Mouse (Mus musculus): ENCODE measurements around the gene Atp5h. TPM values are rescaled to one million over a fixed set of nuclear protein-coding genes. Genes with fewer than 3 reads are reported as not detected.

The Atp5h gene
- total RNA-seq, 1 experiment = 342 TPM

DNA sequence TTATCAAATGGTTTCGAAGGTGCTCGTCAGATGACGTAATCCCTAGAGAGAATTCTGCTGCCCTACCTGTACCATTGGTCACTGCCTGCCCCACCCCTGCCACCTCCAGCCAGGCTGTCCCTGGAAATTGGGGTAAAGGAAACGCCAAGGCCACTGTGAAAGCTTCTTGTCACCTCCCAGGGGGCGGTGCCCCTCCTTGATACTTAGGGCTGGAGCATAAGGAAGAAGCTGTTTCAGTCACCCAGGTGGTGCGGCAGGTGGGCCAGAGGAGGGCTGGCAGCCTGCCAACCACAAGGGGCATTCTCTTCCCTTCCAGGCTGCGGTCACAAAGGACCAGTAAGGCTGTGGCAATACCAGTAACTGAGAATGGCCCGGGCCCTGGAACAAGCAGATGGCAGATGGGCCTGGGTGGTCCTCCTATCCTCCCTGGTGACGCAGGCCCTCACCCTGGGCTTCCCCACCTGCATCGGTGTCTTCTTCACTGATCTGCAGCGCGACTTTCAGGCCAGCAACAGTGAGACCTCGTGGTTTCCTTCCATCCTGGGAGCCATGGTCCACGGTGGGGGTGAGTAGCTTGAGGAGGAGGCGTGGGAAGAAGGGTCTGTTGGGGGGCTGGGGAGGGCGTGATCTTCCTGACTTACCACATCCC lies 42.6 kb upstream of the Atp5h start, which contains the start of gene Slc16a5:
Slc16a5 (plus strand) TSS at position 232 of the 649 bp plus-strand sequence.
- H3K36me3 ChIP-seq (ENCODE audit: control insufficient read depth, insufficient read depth, low read length, poor library complexity, severe bottlenecking) = no peaks in the 10 kb centered on the region
- no peak for DNase-seq (ENCODE audit: low read depth, low spot score)
- TF ChIP-seq ZNF384 (IDR thresholded peaks at IDR 0.05; ENCODE audit: low read depth, low read length) (no peak), CHD2 (IDR thresholded peaks at IDR 0.05; ENCODE audit: low read depth, low read length) (no peak), MAFK (IDR thresholded peaks at IDR 0.05; ENCODE audit: insufficient read depth, low read depth, low read length) (no peak), ZC3H11A (IDR thresholded peaks at IDR 0.05; ENCODE audit: borderline replicate concordance, low read depth, low read length) (no peak), HCFC1 (IDR thresholded peaks at IDR 0.05; ENCODE audit: borderline replicate concordance, insufficient read depth, low read length) (no peak)
- H3K9ac ChIP-seq (ENCODE audit: insufficient read depth, low read depth, low read length, poor library complexity, severe bottlenecking) = no peak within 1 kb of the TSS
- no peaks in the 10 kb centered on the region for H3K9me3 ChIP-seq (ENCODE audit: control insufficient read depth, insufficient read depth, low read depth, low read length)
- H3K4me1 ChIP-seq (ENCODE audit: control insufficient read depth in 2 of 2, insufficient read depth in 2 of 2, low read length in 2 of 2, poor library complexity in 1 of 2) = peaks cover 7 to 29% of the 10 kb centered on the region in 2 experiments
- no peak within 1 kb of the TSS for H3K27ac ChIP-seq (ENCODE audit: insufficient read depth, low read depth, low read length, poor library complexity, severe bottlenecking)
- H3K4me3 ChIP-seq (ENCODE audit: insufficient read depth in 1 of 2, low read depth in 1 of 2, low read length in 2 of 2, poor library complexity in 1 of 2, severe bottlenecking in 1 of 2) = no peak within 1 kb of the TSS
- in situ Hi-C loops (cut with MboI; ENCODE audit: low sequenced_read_pairs in 2 of 2, unreplicated experiment in 2 of 2) = no loop called here

DNA sequence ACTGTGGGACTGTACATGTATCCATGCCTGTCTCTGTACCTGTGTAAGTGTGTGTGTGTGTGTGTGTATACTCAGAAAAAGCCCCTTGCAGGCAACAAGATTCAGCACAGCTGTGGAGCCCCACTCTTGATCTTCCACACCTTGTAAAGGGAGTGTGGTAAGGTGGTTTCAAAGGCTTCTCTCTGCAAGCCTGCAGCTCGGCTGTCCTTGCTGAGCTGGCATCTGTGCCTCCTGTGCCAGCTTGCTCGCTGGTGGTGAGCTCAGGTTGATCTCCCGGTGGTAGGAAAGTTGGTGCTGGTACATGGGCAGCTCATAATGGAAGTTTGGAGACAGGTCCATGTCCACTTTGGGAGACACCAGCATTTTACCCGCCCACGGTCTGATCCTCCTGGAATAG lies 42.1 kb upstream of the Atp5h start:
- Histone ChIP-seq H3K36me3 (ENCODE audit: control insufficient read depth, insufficient read depth, low read length, poor library complexity, severe bottlenecking) (no peaks in the 10 kb centered on the region), H3K4me3 (ENCODE audit: insufficient read depth in 1 of 2, low read depth in 1 of 2, low read length in 2 of 2, poor library complexity in 1 of 2, severe bottlenecking in 1 of 2) (no peak overlapping the region), H3K9ac (ENCODE audit: insufficient read depth, low read depth, low read length, poor library complexity, severe bottlenecking) (no peak overlapping the region), H3K4me1 (ENCODE audit: control insufficient read depth in 2 of 2, insufficient read depth in 2 of 2, low read length in 2 of 2, poor library complexity in 1 of 2) (peaks cover 7 to 29% of the 10 kb centered on the region in 2 experiments), H3K27ac (ENCODE audit: insufficient read depth, low read depth, low read length, poor library complexity, severe bottlenecking) (no peak overlapping the region), H3K9me3 (ENCODE audit: control insufficient read depth, insufficient read depth, low read depth, low read length) (no peaks in the 10 kb centered on the region)
- no peak for DNase-seq (ENCODE audit: low read depth, low spot score)
- in situ Hi-C loops (cut with MboI; ENCODE audit: low sequenced_read_pairs in 2 of 2, unreplicated experiment in 2 of 2) = no loop called here
- TF ChIP-seq ZC3H11A (IDR thresholded peaks at IDR 0.05; ENCODE audit: borderline replicate concordance, low read depth, low read length) (no peak), MAFK (IDR thresholded peaks at IDR 0.05; ENCODE audit: insufficient read depth, low read depth, low read length) (no peak), HCFC1 (IDR thresholded peaks at IDR 0.05; ENCODE audit: borderline replicate concordance, insufficient read depth, low read length) (no peak), ZNF384 (IDR thresholded peaks at IDR 0.05; ENCODE audit: low read depth, low read length) (no peak), CHD2 (IDR thresholded peaks at IDR 0.05; ENCODE audit: low read depth, low read length) (no peak)

DNA sequence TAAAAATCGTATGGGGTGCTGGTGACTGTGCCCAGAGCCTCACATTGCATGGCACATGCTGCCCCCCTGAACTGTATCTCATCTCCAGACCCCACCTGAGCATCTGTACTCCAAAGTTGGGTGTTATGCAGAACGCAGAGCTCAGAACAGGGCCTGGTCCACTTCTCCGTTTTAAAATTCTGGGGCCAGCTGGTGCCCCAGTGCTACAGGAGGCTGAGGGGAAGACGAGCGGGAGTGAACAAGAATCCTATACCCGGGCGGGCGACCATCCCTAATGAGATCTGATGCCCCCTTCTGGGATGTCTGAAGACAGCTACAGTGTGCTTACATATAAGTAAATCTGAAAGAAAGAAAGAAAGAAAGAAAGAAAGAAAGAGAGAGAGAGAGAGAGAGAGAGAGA lies 41.2 kb upstream of the Atp5h start:
- Histone ChIP-seq H3K4me3 (ENCODE audit: insufficient read depth in 1 of 2, low read depth in 1 of 2, low read length in 2 of 2, poor library complexity in 1 of 2, severe bottlenecking in 1 of 2) (no peak overlapping the region), H3K36me3 (ENCODE audit: control insufficient read depth, insufficient read depth, low read length, poor library complexity, severe bottlenecking) (no peaks in the 10 kb centered on the region), H3K27ac (ENCODE audit: insufficient read depth, low read depth, low read length, poor library complexity, severe bottlenecking) (no peak overlapping the region), H3K9ac (ENCODE audit: insufficient read depth, low read depth, low read length, poor library complexity, severe bottlenecking) (no peak overlapping the region), H3K4me1 (ENCODE audit: control insufficient read depth in 2 of 2, insufficient read depth in 2 of 2, low read length in 2 of 2, poor library complexity in 1 of 2) (peaks cover 9 to 36% of the 10 kb centered on the region in 2 experiments), H3K9me3 (ENCODE audit: control insufficient read depth, insufficient read depth, low read depth, low read length) (no peaks in the 10 kb centered on the region)
- in situ Hi-C loops (cut with MboI; ENCODE audit: low sequenced_read_pairs in 2 of 2, unreplicated experiment in 2 of 2) = no loop called here
- no peak for DNase-seq (ENCODE audit: low read depth, low spot score)
- TF ChIP-seq CHD2 (IDR thresholded peaks at IDR 0.05; ENCODE audit: low read depth, low read length) (no peak), MAFK (IDR thresholded peaks at IDR 0.05; ENCODE audit: insufficient read depth, low read depth, low read length) (no peak), HCFC1 (IDR thresholded peaks at IDR 0.05; ENCODE audit: borderline replicate concordance, insufficient read depth, low read length) (no peak), ZC3H11A (IDR thresholded peaks at IDR 0.05; ENCODE audit: borderline replicate concordance, low read depth, low read length) (no peak), ZNF384 (IDR thresholded peaks at IDR 0.05; ENCODE audit: low read depth, low read length) (no peak)

DNA sequence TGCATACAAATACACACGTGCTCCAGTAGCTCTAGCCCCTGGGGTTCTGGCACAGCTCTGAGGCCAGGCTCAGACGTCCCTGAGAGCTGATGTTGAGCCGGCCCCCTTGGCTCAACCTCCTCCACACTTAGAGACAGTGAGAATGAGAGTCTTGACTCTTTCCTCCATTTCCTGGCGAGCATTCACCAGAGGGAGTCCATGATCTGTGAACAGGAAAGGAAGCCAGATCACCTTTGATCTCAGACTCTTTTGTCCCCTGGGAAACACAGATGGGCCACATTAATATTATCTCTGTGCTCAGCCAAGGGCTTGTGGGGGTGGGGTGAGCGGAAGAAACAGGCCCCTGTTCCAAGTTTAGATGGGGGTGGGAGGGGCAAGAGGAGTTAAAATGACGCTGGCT lies 37.6 kb upstream of the Atp5h start:
- H3K4me1 ChIP-seq (ENCODE audit: control insufficient read depth in 2 of 2, insufficient read depth in 2 of 2, low read length in 2 of 2, poor library complexity in 1 of 2) = peaks cover 2 to 14% of the 10 kb centered on the region in 2 experiments; a peak in 1 of 4 replicates
- no peak overlapping the region for H3K27ac ChIP-seq (ENCODE audit: insufficient read depth, low read depth, low read length, poor library complexity, severe bottlenecking)
- no peak overlapping the region for H3K9ac ChIP-seq (ENCODE audit: insufficient read depth, low read depth, low read length, poor library complexity, severe bottlenecking)
- H3K36me3 ChIP-seq (ENCODE audit: control insufficient read depth, insufficient read depth, low read length, poor library complexity, severe bottlenecking) = no peaks in the 10 kb centered on the region
- no peak for DNase-seq (ENCODE audit: low read depth, low spot score)
- TF ChIP-seq ZC3H11A (IDR thresholded peaks at IDR 0.05; ENCODE audit: borderline replicate concordance, low read depth, low read length) = no peak
- no peak for TF ChIP-seq MAFK (IDR thresholded peaks at IDR 0.05; ENCODE audit: insufficient read depth, low read depth, low read length)
- no peaks in the 10 kb centered on the region for H3K9me3 ChIP-seq (ENCODE audit: control insufficient read depth, insufficient read depth, low read depth, low read length)
- H3K4me3 ChIP-seq (ENCODE audit: insufficient read depth in 1 of 2, low read depth in 1 of 2, low read length in 2 of 2, poor library complexity in 1 of 2, severe bottlenecking in 1 of 2) = no peak overlapping the region
- in situ Hi-C loops (cut with MboI; ENCODE audit: low sequenced_read_pairs in 2 of 2, unreplicated experiment in 2 of 2) = no loop called here

All from ES-E14 (cell line).